Comparison of ENCODE assay signal across 11 mouse cellular contexts in genomic region chr2:144044726-144045125, GRCm38 (mm10). TPM values are rescaled to one million over a fixed set of nuclear protein-coding genes. Genes with fewer than 3 reads are reported as not detected.
A peak's percentile ranks its signal among the peaks of the same experiment; 100 is the strongest.
DNase-seq lines count a peak whose midpoint lies in the region; ATAC-seq and TF ChIP-seq lines count a peak whose summit lies in the region.
"Had no signal": no experiment of that assay in that cellular context is flagged by ENCODE, and none has a peak within 500 bp of the region (broad histone marks: within the 10 kb centered on the region; RNA-seq: fewer than 3 reads in every experiment).

No protein-coding gene starts in this region.

- H3K4me1 ChIP-seq in heart, adult 2 months (ENCODE audit: control insufficient read depth, insufficient read depth, low read length) = peaks cover 3% of the 10 kb centered on the region
- no peaks in the 10 kb centered on the region for H3K4me1 ChIP-seq in heart, embryonic 11.5 days (ENCODE audit: control insufficient read depth, insufficient read depth, low read length)

- H3K4me3 ChIP-seq in heart, adult 2 months = no peak overlapping the region
- H3K4me3 ChIP-seq in heart, embryonic 11.5 days (ENCODE audit: low read depth, low read length) = no peak overlapping the region

- no peaks in the 10 kb centered on the region for H3K36me3 ChIP-seq in heart, adult 2 months (ENCODE audit: control insufficient read depth, insufficient read depth, low read length)
- H3K36me3 ChIP-seq in heart, embryonic 11.5 days (ENCODE audit: control insufficient read depth, insufficient read depth, low read length) = no peaks in the 10 kb centered on the region

- intact Hi-C loops in heart, adult 2 months (cut with DNase I) = no loop called here

- ATAC-seq in heart, embryonic 11.5 days (replicated peaks; ENCODE audit: insufficient number of reproducible peaks, low FRiP score, low TSS enrichment) = no peak
- no peak for ATAC-seq in erythroid progenitor cell, adult 5-6 weeks (replicated peaks; ENCODE audit: low FRiP score, poor library complexity, severe bottlenecking)

- H3K27me3 ChIP-seq in heart, adult 2 months (ENCODE audit: control insufficient read depth, insufficient read depth, low read length) = no peaks in the 10 kb centered on the region
- H3K27me3 ChIP-seq in heart, embryonic 11.5 days (ENCODE audit: control insufficient read depth, insufficient read depth, low read length) = no peaks in the 10 kb centered on the region

- no peak for TF ChIP-seq CTCF in heart, adult 2 months (IDR thresholded peaks at IDR 0.05)

- peaks cover 6% of the 10 kb centered on the region; the same call in 1 of the 2 replicates for H3K9me3 ChIP-seq in heart, embryonic 11.5 days (replicated peaks; ENCODE audit: control insufficient read depth, low read length)

- WGBS in heart, adult 2 months = 56% methylated on average over 6 of the region's 6 CpGs
- WGBS in heart, embryonic 11.5 days (ENCODE audit: insufficient replicate concordance) = 67% methylated on average over 6 of the region's 6 CpGs

- H3K27ac ChIP-seq in heart, adult 2 months = peak overlapping the region; percentile 43
- H3K27ac ChIP-seq in heart, embryonic 11.5 days (ENCODE audit: low read depth, low read length) = no peak overlapping the region

- DNase-seq in heart, adult 2 months = peak; percentile 61 to 74
- DNase-seq in frontal cortex, postnatal 36 days (ENCODE audit: low spot score in 2 of 2) = peak; percentile 80 to 90
- peak; percentile 18 for DNase-seq in layer of hippocampus, adult 9-10 months (ENCODE audit: low spot score)
- DNase-seq in right cerebral cortex, postnatal 14 days = peak; percentile 75
- no peak for DNase-seq in kidney, postnatal 25 days
- DNase-seq in c-Kit-positive CD71-positive TER-119-positive erythroid progenitor cells, embryonic 14.5 days (ENCODE audit: low spot score) = no peak
- DNase-seq: kidney, postnatal 14 days had no signal

- H3K79me2 ChIP-seq in heart, adult 2 months (replicated peaks; ENCODE audit: control insufficient read depth, insufficient read depth, low read length) = no peaks in the 10 kb centered on the region

- TF ChIP-seq EP300 in heart, adult 2 months (IDR thresholded peaks at IDR 0.05; ENCODE audit: insufficient read depth, low read depth, low read length) = no peak

- H3K4me2 ChIP-seq in heart, embryonic 11.5 days = no peak overlapping the region

- no peak for TF ChIP-seq POLR2A in heart, adult 2 months (IDR thresholded peaks at IDR 0.05; ENCODE audit: insufficient read depth, low read depth, low read length)

- no peak overlapping the region for H3K9ac ChIP-seq in heart, adult 2 months (ENCODE audit: low read depth, low read length)
- no peak overlapping the region for H3K9ac ChIP-seq in heart, embryonic 11.5 days (ENCODE audit: low read depth, low read length)

RNA-seq across cellular contexts. Expression of gene Banf2, which starts 11.9 kb away (rescaled TPM):
- total RNA-seq in heart, adult 2 months (2021) = not detected
- polyA plus RNA-seq in heart, adult 2 months (2012; rRNA removed) = not detected in 2 replicates
- not detected in 2 replicates for polyA plus RNA-seq in heart, embryonic 11.5 days (2014; fragmentation: Nextera tagmentation; extraction: Ambion mirVana)
- total RNA-seq in erythroid progenitor cell, adult 5-6 weeks (2015; ENCODE audit: low replicate concordance) = not detected in 2 replicates
- not detected in 2 replicates for total RNA-seq in erythroid progenitor cell, adult 5-6 weeks (2017; ENCODE audit: low replicate concordance)
- total RNA-seq: megakaryocyte, adult 5-6 weeks had no signal
- polyA plus RNA-seq: brain, embryonic 14.5 days had no signal

RNA-seq across cellular contexts. Expression of gene Rrbp1, which starts 33.7 kb away (rescaled TPM):
- total RNA-seq in heart, adult 2 months (2021) = 100 to 1,000 TPM; 106 to 117 TPM
- polyA plus RNA-seq in heart, adult 2 months (2012; rRNA removed) = 47.2 and 65.1 TPM in 2 replicates
- polyA plus RNA-seq in heart, embryonic 11.5 days (2014; fragmentation: Nextera tagmentation; extraction: Ambion mirVana) = 56.4 and 64.8 TPM in 2 replicates
- 37.8 and 52.0 TPM in 2 replicates for total RNA-seq in erythroid progenitor cell, adult 5-6 weeks (2015; ENCODE audit: low replicate concordance)
- total RNA-seq in erythroid progenitor cell, adult 5-6 weeks (2017; ENCODE audit: low replicate concordance) = 21.8 and 24.0 TPM in 2 replicates

Comparison
In these comparisons a context has a peak if more than half of its experiments do, and no peak if none do; other contexts are left out.
1. DNase-seq: peak in heart, adult 2 months (2 of 2), frontal cortex, postnatal 36 days (2 of 2), layer of hippocampus, adult 9-10 months (single experiment) and right cerebral cortex, postnatal 14 days (single experiment); none in kidney, postnatal 25 days (0 of 2) and c-Kit-positive CD71-positive TER-119-positive erythroid progenitor cells, embryonic 14.5 days (single experiment).